Mouse (Mus musculus): ENCODE measurements around the gene Vmn1r82. TPM values are rescaled to one million over a fixed set of nuclear protein-coding genes. Genes with fewer than 3 reads are reported as not detected.

Gene Vmn1r82
- not detected in 2 replicates for polyA plus RNA-seq (2011; ENCODE audit: insufficient read depth, insufficient read length, low read depth, missing spikeins)

DNA sequence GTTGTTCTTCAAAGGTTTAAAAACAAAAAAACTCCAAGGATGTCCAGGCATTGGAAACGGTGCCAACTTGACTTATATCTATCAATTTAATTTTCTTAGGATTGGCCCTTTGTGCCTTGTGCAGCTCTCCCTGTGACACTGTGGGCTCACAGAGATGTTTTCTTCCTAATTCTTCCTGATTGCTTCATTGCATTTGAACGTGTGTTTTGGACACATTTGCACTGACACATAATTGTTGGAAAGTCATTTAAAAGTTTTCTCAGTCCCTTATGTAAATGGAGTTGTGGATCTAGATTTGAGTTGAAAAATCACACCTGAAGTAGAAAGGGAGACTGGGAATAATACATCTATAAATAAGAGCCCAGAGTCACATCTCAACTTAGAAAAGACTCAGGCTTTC is at the start of gene Vmn1r82:
TSS of gene Vmn1r82 (plus strand) at position 301 of the 400 bp plus-strand sequence.
- Histone ChIP-seq H3K4me3 (ENCODE audit: low read depth, low read length) (no peak within 1 kb of the TSS), H3K4me1 (ENCODE audit: control insufficient read depth, insufficient read depth, low read length) (no peaks in the 10 kb centered on the region), H3K27me3 (ENCODE audit: control insufficient read depth, insufficient read depth, low read length, poor library complexity, severe bottlenecking) (no peaks in the 10 kb centered on the region), H3K9ac (ENCODE audit: low read depth, poor library complexity, severe bottlenecking) (no peak within 1 kb of the TSS), H3K9me3 (replicated peaks; ENCODE audit: control insufficient read depth, insufficient read depth, low read length, poor library complexity, severe bottlenecking) (no peaks in the 10 kb centered on the region), H3K27ac (ENCODE audit: insufficient read depth, low read length) (no peak within 1 kb of the TSS), H3K36me3 (ENCODE audit: control insufficient read depth, insufficient read depth, low read length, poor library complexity, severe bottlenecking) (no peaks in the 10 kb centered on the region)
- TF ChIP-seq CTCF (IDR thresholded peaks at IDR 0.05; ENCODE audit: low read depth, low read length) (no peak), EP300 (IDR thresholded peaks at IDR 0.05; ENCODE audit: insufficient read depth, low read depth, low read length) (no peak), POLR2A (IDR thresholded peaks at IDR 0.05; ENCODE audit: insufficient read depth, low read length) (no peak)

DNA sequence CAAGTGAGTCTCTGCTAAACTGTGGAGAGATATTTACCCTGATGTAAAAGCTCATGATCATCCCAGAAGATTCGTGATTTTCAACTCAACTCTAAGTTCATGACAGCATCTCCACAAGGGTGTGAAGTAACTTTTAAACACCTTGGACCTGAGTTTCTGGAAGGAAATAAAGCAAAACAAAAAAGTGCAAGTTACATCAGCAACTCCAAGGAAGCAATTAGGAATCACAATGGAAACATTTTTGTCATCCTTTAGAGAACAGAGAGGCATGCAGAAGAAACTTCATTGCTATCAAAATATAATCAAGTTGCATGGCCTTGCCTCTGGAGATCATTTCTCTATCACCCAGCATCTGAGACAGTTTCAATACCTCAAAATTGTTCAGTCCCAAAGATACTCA is 32.1 kb upstream of the Vmn1r82 start, which contains the start of gene Vmn1r81:
TSS of gene Vmn1r81 (minus strand) at position 101 of the 400 bp plus-strand sequence.
- no peak within 1 kb of the TSS for H3K4me3 ChIP-seq (ENCODE audit: low read depth, low read length)
- no peaks in the 10 kb centered on the region for H3K36me3 ChIP-seq (ENCODE audit: control insufficient read depth, insufficient read depth, low read length, poor library complexity, severe bottlenecking)
- no peaks in the 10 kb centered on the region for H3K27me3 ChIP-seq (ENCODE audit: control insufficient read depth, insufficient read depth, low read length, poor library complexity, severe bottlenecking)
- no peaks in the 10 kb centered on the region for H3K9me3 ChIP-seq (replicated peaks; ENCODE audit: control insufficient read depth, insufficient read depth, low read length, poor library complexity, severe bottlenecking)
- H3K9ac ChIP-seq (ENCODE audit: low read depth, poor library complexity, severe bottlenecking), result no peak within 1 kb of the TSS
- no peak for TF ChIP-seq CTCF (IDR thresholded peaks at IDR 0.05; ENCODE audit: low read depth, low read length)
- no peak for TF ChIP-seq EP300 (IDR thresholded peaks at IDR 0.05; ENCODE audit: insufficient read depth, low read depth, low read length)
- no peak for TF ChIP-seq POLR2A (IDR thresholded peaks at IDR 0.05; ENCODE audit: insufficient read depth, low read length)
- H3K4me1 ChIP-seq (ENCODE audit: control insufficient read depth, insufficient read depth, low read length), result no peaks in the 10 kb centered on the region
- no peak within 1 kb of the TSS for H3K27ac ChIP-seq (ENCODE audit: insufficient read depth, low read length)

DNA sequence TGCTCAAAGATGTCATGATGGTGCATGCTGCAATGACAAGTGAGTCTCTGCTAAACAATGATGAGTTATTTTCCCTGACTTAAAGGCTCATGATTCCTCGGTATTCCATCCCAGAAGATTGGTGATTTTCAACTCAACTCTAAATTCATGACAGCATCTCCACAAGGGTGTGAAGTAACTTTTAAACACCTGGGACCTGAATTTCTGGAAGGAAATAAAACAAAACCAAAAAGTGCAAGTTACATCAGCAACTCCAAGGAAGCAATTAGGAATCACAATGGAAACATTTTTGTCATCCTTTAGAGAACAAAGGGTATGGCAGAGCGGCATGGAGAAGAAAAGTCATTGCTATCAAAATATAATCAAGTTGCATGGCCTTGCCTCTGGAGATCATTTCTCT is 29.2 kb downstream of the Vmn1r82 start, which contains the start of gene Vmn1r83:
TSS of gene Vmn1r83 (minus strand) at position 101 of the 400 bp plus-strand sequence.
- no peaks in the 10 kb centered on the region for H3K9me3 ChIP-seq (replicated peaks; ENCODE audit: control insufficient read depth, insufficient read depth, low read length, poor library complexity, severe bottlenecking)
- H3K36me3 ChIP-seq (ENCODE audit: control insufficient read depth, insufficient read depth, low read length, poor library complexity, severe bottlenecking), result no peaks in the 10 kb centered on the region
- no peak within 1 kb of the TSS for H3K9ac ChIP-seq (ENCODE audit: low read depth, poor library complexity, severe bottlenecking)
- H3K4me3 ChIP-seq (ENCODE audit: low read depth, low read length), result no peak within 1 kb of the TSS
- TF ChIP-seq POLR2A (IDR thresholded peaks at IDR 0.05; ENCODE audit: insufficient read depth, low read length) (no peak), CTCF (IDR thresholded peaks at IDR 0.05; ENCODE audit: low read depth, low read length) (no peak), EP300 (IDR thresholded peaks at IDR 0.05; ENCODE audit: insufficient read depth, low read depth, low read length) (no peak)
- H3K27ac ChIP-seq (ENCODE audit: insufficient read depth, low read length), result no peak within 1 kb of the TSS
- H3K4me1 ChIP-seq (ENCODE audit: control insufficient read depth, insufficient read depth, low read length), result no peaks in the 10 kb centered on the region
- H3K27me3 ChIP-seq (ENCODE audit: control insufficient read depth, insufficient read depth, low read length, poor library complexity, severe bottlenecking), result no peaks in the 10 kb centered on the region

Other genes with a start within 250 kb of the Vmn1r82 start
- gene Vmn1r78, start 150.2 kb upstream of the Vmn1r82 start, polyA plus RNA-seq (2011; ENCODE audit: insufficient read depth, insufficient read length, low read depth, missing spikeins), result not detected in 2 replicates
- gene Vmn1r79, start 129.2 kb upstream of the Vmn1r82 start, polyA plus RNA-seq (2011; ENCODE audit: insufficient read depth, insufficient read length, low read depth, missing spikeins), result 0.12 TPM in 1 of 2 replicates, not detected in the other
- gene Vmn1r80, start 111.1 kb upstream of the Vmn1r82 start, polyA plus RNA-seq (2011; ENCODE audit: insufficient read depth, insufficient read length, low read depth, missing spikeins), result not detected in 2 replicates
- 0.05 and 0.12 TPM in 2 replicates for gene Vmn1r81, start 32.2 kb upstream of the Vmn1r82 start, polyA plus RNA-seq (2011; ENCODE audit: insufficient read depth, insufficient read length, low read depth, missing spikeins)
- gene Vmn1r83, start 29.1 kb downstream of the Vmn1r82 start, polyA plus RNA-seq (2011; ENCODE audit: insufficient read depth, insufficient read length, low read depth, missing spikeins), result not detected in 2 replicates
- gene Vmn1r84, start 68.8 kb downstream of the Vmn1r82 start, polyA plus RNA-seq (2011; ENCODE audit: insufficient read depth, insufficient read length, low read depth, missing spikeins), result not detected in 2 replicates
- gene Zfp551, start 122.3 kb downstream of the Vmn1r82 start, polyA plus RNA-seq (2011; ENCODE audit: insufficient read depth, insufficient read length, low read depth, missing spikeins), result 2.4 and 2.5 TPM in 2 replicates
- gene Zfp606, start 177.9 kb downstream of the Vmn1r82 start, polyA plus RNA-seq (2011; ENCODE audit: insufficient read depth, insufficient read length, low read depth, missing spikeins), result 14.0 and 15.2 TPM in 2 replicates
- gene 2900092C05Rik, start 212.1 kb downstream of the Vmn1r82 start, polyA plus RNA-seq (2011; ENCODE audit: insufficient read depth, insufficient read length, low read depth, missing spikeins), result not detected in 2 replicates